Mouse (Mus musculus): ENCODE results near the gene Lrch1. TPM values are rescaled to one million over a fixed set of nuclear protein-coding genes. Genes with fewer than 3 reads are reported as not detected.

The Lrch1 gene
- total and polyA plus RNA-seq, 3 experiments, result 2.8 to 6.1 TPM; not detected in 1

- Histone ChIP-seq H3K9ac (ENCODE audit: control insufficient read depth, low read depth, low read length, poor library complexity, severe bottlenecking) (no peak overlapping the region), H3K27ac (ENCODE audit: control insufficient read depth, low read depth, low read length) (no peak overlapping the region), H3K4me3 (ENCODE audit: control insufficient read depth in 1 of 2, insufficient read depth in 1 of 2, low read depth in 2 of 2, low read length in 2 of 2) (no peak overlapping the region), H3K9me3 (replicated peaks; ENCODE audit: insufficient read depth, low read length) (no peaks in the 10 kb centered on the region), H3K79me2 (ENCODE audit: control insufficient read depth, insufficient read depth, low read length, poor library complexity) (0 out of 2 replicates have a peak, but pooled peaks cover 2% of the 10 kb centered on the region), H3K27me3 (ENCODE audit: control insufficient read depth in 1 of 2, insufficient read depth in 2 of 2, low read length in 2 of 2) (no peaks in the 10 kb centered on the region), H3K4me1 (ENCODE audit: control insufficient read depth in 1 of 2, insufficient read depth in 2 of 2, low read length in 2 of 2) (no peaks in the 10 kb centered on the region), H3K36me3 (ENCODE audit: control insufficient read depth in 1 of 2, insufficient read depth in 2 of 2, low read length in 2 of 2) (no peaks in the 10 kb centered on the region; a peak in 1 of 4 replicates)
- TF ChIP-seq RCOR1 (IDR thresholded peaks at IDR 0.05; ENCODE audit: low read depth, low read length), result peak; percentile 38; the same call in 1 of the 2 replicates
- TF ChIP-seq GATA1 (IDR thresholded peaks at IDR 0.05; ENCODE audit: low read depth, low read length), result 0 out of 2 replicates have a peak, but pooled peaks have one; percentile 22
- TF ChIP-seq ZKSCAN1 (IDR thresholded peaks at IDR 0.05; ENCODE audit: low read depth, low read length), result no peak
- no peak for DNase-seq (ENCODE audit: low read depth, low spot score)
These were observed 63.5 kb downstream of the Lrch1 start for GRCm38 (mm10) chr14:74884024-74884680.

GRCm38 (mm10) chr14:74883204-74883603 lies 64.5 kb downstream of the Lrch1 start:
- no peak overlapping the region for H3K27ac ChIP-seq (ENCODE audit: control insufficient read depth, low read depth, low read length)
- H3K4me3 ChIP-seq (ENCODE audit: control insufficient read depth in 1 of 2, insufficient read depth in 1 of 2, low read depth in 2 of 2, low read length in 2 of 2), result no peak overlapping the region
- no peak overlapping the region for H3K9ac ChIP-seq (ENCODE audit: control insufficient read depth, low read depth, low read length, poor library complexity, severe bottlenecking)
- 0 out of 2 replicates have a peak, but pooled peaks cover 2% of the 10 kb centered on the region for H3K79me2 ChIP-seq (ENCODE audit: control insufficient read depth, insufficient read depth, low read length, poor library complexity)
- no peak for TF ChIP-seq MAFK (IDR thresholded peaks at IDR 0.05; ENCODE audit: borderline replicate concordance, low read depth, low read length)
- TF ChIP-seq TBP (IDR thresholded peaks at IDR 0.05; ENCODE audit: low read depth, low read length), result no peak
- TF ChIP-seq RCOR1 (IDR thresholded peaks at IDR 0.05; ENCODE audit: low read depth, low read length), result no peak
- H3K27me3 ChIP-seq (ENCODE audit: control insufficient read depth in 1 of 2, insufficient read depth in 2 of 2, low read length in 2 of 2), result no peaks in the 10 kb centered on the region
- no peaks in the 10 kb centered on the region; a peak in 1 of 4 replicates for H3K36me3 ChIP-seq (ENCODE audit: control insufficient read depth in 1 of 2, insufficient read depth in 2 of 2, low read length in 2 of 2)
- no peak for DNase-seq (ENCODE audit: low read depth, low spot score)
- H3K4me1 ChIP-seq (ENCODE audit: control insufficient read depth in 1 of 2, insufficient read depth in 2 of 2, low read length in 2 of 2), result no peaks in the 10 kb centered on the region
- no peaks in the 10 kb centered on the region for H3K9me3 ChIP-seq (replicated peaks; ENCODE audit: insufficient read depth, low read length)

GRCm38 (mm10) chr14:74882754-74883153 lies 64.9 kb downstream of the Lrch1 start:
- Histone ChIP-seq H3K4me1 (ENCODE audit: control insufficient read depth in 1 of 2, insufficient read depth in 2 of 2, low read length in 2 of 2) (no peaks in the 10 kb centered on the region), H3K36me3 (ENCODE audit: control insufficient read depth in 1 of 2, insufficient read depth in 2 of 2, low read length in 2 of 2) (no peaks in the 10 kb centered on the region; a peak in 1 of 4 replicates), H3K27ac (ENCODE audit: control insufficient read depth, low read depth, low read length) (no peak overlapping the region), H3K9ac (ENCODE audit: control insufficient read depth, low read depth, low read length, poor library complexity, severe bottlenecking) (no peak overlapping the region), H3K79me2 (ENCODE audit: control insufficient read depth, insufficient read depth, low read length, poor library complexity) (0 out of 2 replicates have a peak, but pooled peaks cover 1% of the 10 kb centered on the region), H3K4me3 (ENCODE audit: control insufficient read depth in 1 of 2, insufficient read depth in 1 of 2, low read depth in 2 of 2, low read length in 2 of 2) (no peak overlapping the region), H3K9me3 (replicated peaks; ENCODE audit: insufficient read depth, low read length) (no peaks in the 10 kb centered on the region), H3K27me3 (ENCODE audit: control insufficient read depth in 1 of 2, insufficient read depth in 2 of 2, low read length in 2 of 2) (no peaks in the 10 kb centered on the region)
- TF ChIP-seq UBTF (IDR thresholded peaks at IDR 0.05; ENCODE audit: borderline replicate concordance, insufficient read depth, low read depth, low read length), result no peak
- TF ChIP-seq KAT2A (conservative IDR thresholded peaks at IDR 0.05; ENCODE audit: low read depth, low read length), result no peak
- TF ChIP-seq SMC3 (IDR thresholded peaks at IDR 0.05; ENCODE audit: low read depth, low read length), result no peak
- no peak for TF ChIP-seq CHD1 (IDR thresholded peaks at IDR 0.05; ENCODE audit: low read depth, low read length)
- no peak for TF ChIP-seq ZNF384 (IDR thresholded peaks at IDR 0.05; ENCODE audit: low read depth, low read length)
- TF ChIP-seq POLR2A (IDR thresholded peaks at IDR 0.05; ENCODE audit: control insufficient read depth in 1 of 2, insufficient read depth in 1 of 2, low read depth in 1 of 2, low read length in 2 of 2, poor library complexity in 1 of 2), result no peak
- TF ChIP-seq ZMIZ1 (IDR thresholded peaks at IDR 0.05; ENCODE audit: low read depth, low read length), result no peak
- TF ChIP-seq TCF12 (IDR thresholded peaks at IDR 0.05; ENCODE audit: low read depth, low read length), result no peak
- no peak for TF ChIP-seq BHLHE40 (IDR thresholded peaks at IDR 0.05; ENCODE audit: borderline replicate concordance, low read depth, low read length)
- TF ChIP-seq HCFC1 (IDR thresholded peaks at IDR 0.05; ENCODE audit: low read depth, low read length), result no peak
- TF ChIP-seq ZKSCAN1 (IDR thresholded peaks at IDR 0.05; ENCODE audit: low read depth, low read length), result no peak
- no peak for TF ChIP-seq MAFK (IDR thresholded peaks at IDR 0.05; ENCODE audit: borderline replicate concordance, low read depth, low read length)
- no peak for TF ChIP-seq MAZ (IDR thresholded peaks at IDR 0.05; ENCODE audit: low read depth, low read length)
- TF ChIP-seq RCOR1 (IDR thresholded peaks at IDR 0.05; ENCODE audit: low read depth, low read length), result no peak
- no peak for TF ChIP-seq USF2 (IDR thresholded peaks at IDR 0.05; ENCODE audit: borderline replicate concordance in 1 of 2, insufficient read depth in 1 of 2, low read depth in 1 of 2, low read length in 2 of 2)
- no peak for DNase-seq (ENCODE audit: low read depth, low spot score)
